Mouse (Mus musculus) forebrain, postnatal 0 days (tissue): ENCODE results near the gene Tub. TPM values are rescaled to one million over a fixed set of nuclear protein-coding genes. Genes with fewer than 3 reads are reported as not detected.

ENCODE experiments used
- ATAC-seq: fragments of 200-750 bp; cut with Nextera tagmentation; 2 replicates; pipeline ENCODE4 v1.8.0; 2017; ENCODE audit warnings: mild to moderate bottlenecking, moderate library complexity
- DNase-seq: peaks from one replicate; pipeline ENCODE4 v3.0.0-alpha.2; 2015
- H3K27ac ChIP-seq: fragments of 300-500 bp; sonication (generic); 2 replicates; pipeline ENCODE4 v1.5.1; 2014; ENCODE audit warnings: low read depth, mild to moderate bottlenecking, antibody characterized with exemption, low read length, moderate library complexity, mixed read lengths
- H3K27me3 ChIP-seq: fragments of 300-500 bp; sonication (generic); 2 replicates; pipeline ENCODE4 v1.6.1; 2014; ENCODE audit warnings: mild to moderate bottlenecking, low read length, mixed read lengths; ENCODE audit not compliant: insufficient read depth
- H3K36me3 ChIP-seq: fragments of 300-500 bp; sonication (generic); 2 replicates; pipeline ENCODE4 v1.6.1; 2014; ENCODE audit warnings: mild to moderate bottlenecking, moderate library complexity; ENCODE audit not compliant: insufficient read depth
- H3K4me1 ChIP-seq: fragments of 300-500 bp; sonication (generic); 2 replicates; pipeline ENCODE4 v1.6.1; 2014; ENCODE audit warnings: antibody characterized with exemption; ENCODE audit not compliant: insufficient read depth
- H3K4me2 ChIP-seq: fragments of 300-500 bp; sonication (generic); 2 replicates; pipeline ENCODE4 v1.6.1; 2014; ENCODE audit warnings: low read depth, mild to moderate bottlenecking, moderate library complexity
- H3K4me3 ChIP-seq: fragments of 300-500 bp; sonication (generic); 2 replicates; pipeline ENCODE4 v1.5.1; 2014; ENCODE audit warnings: low read depth, low read length, mixed read lengths
- H3K9ac ChIP-seq: fragments of 300-500 bp; sonication (generic); 2 replicates; pipeline ENCODE4 v1.6.1; 2014; ENCODE audit warnings: mild to moderate bottlenecking
- H3K9me3 ChIP-seq: fragments of 300-500 bp; sonication (generic); 2 replicates; pipeline ENCODE4 v1.6.1; 2016; ENCODE audit warnings: low read length
- CTCF ChIP-seq: sonication (generic); IDR thresholded peaks from 2 replicates; pipeline ENCODE4 v1.5.1; 2016; ENCODE audit warnings: antibody characterized with exemption, control low read depth, low read depth
- WGBS: fragments of 180-500 bp; shearing (Covaris S2); extraction: QIAGEN DNeasy Blood & Tissue Kit; methylation state at CpG from one replicate; pipeline ENCODE4 v1.1.7; 2014; 5-methylcytosine and 5-hydroxymethylcytosine counted together
- polyA plus RNA-seq: library from polyadenylated mRNA; unstranded; fragments of >200 nt; fragmentation: Nextera tagmentation; extraction: Ambion mirVana; gene quantifications from 2 replicates; pipeline ENCODE4 v1.2.1, GENCODE M21; 2015
- total RNA-seq: library from RNA; depleted of rRNA; stranded (reverse); fragments of >200 nt; gene quantifications from 2 replicates; pipeline ENCODE4 v1.2.3, GENCODE M21; 2014; rRNA removed

Gene Tub
- total RNA-seq (158 and 188 TPM in 2 replicates), polyA plus RNA-seq (30.2 and 39.1 TPM in 2 replicates)

DNA sequence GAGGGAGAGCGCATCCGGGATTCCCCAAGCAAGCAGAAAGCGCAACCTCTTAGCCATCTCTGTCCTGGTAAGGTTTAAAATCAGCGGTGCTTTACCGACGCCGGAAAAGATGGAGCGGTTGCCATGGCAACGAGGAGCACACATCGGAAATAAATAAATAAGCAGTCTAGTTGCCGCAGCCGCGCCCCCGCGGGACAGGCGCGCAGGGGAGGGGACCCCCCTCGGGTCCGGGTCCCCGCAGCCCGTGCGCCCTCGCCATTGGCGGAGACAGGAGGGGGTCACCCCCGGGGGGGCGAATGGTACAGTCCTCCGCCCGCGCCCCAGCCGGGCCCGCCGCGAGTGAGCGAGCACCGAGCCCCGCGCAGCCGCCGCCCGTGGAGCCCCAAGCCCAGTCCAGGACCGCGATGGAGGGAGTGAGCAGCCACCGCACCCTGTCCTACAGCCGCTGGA, at the start of gene Tub:
Gene Tub (plus strand): TSS at position 27 of the 450 bp plus-strand sequence.
- peak; percentile 87 for ATAC-seq
- H3K9me3 ChIP-seq: no peaks in the 10 kb centered on the region
- DNase-seq: peak; percentile 94
- H3K27ac ChIP-seq: peak within 1 kb of the TSS; percentile 90
- H3K4me3 ChIP-seq: peak within 1 kb of the TSS; percentile 65
- H3K4me2 ChIP-seq: peak within 1 kb of the TSS; percentile 84
- no peaks in the 10 kb centered on the region for H3K4me1 ChIP-seq
- WGBS: 3% methylated on average over 42 of the region's 44 CpGs
- H3K9ac ChIP-seq: peak within 1 kb of the TSS; percentile 76
- H3K27me3 ChIP-seq: peaks cover 11% of the 10 kb centered on the region; the same call in 1 of the 2 replicates
- peaks cover 9% of the 10 kb centered on the region for H3K36me3 ChIP-seq
- no peak for TF ChIP-seq CTCF

DNA sequence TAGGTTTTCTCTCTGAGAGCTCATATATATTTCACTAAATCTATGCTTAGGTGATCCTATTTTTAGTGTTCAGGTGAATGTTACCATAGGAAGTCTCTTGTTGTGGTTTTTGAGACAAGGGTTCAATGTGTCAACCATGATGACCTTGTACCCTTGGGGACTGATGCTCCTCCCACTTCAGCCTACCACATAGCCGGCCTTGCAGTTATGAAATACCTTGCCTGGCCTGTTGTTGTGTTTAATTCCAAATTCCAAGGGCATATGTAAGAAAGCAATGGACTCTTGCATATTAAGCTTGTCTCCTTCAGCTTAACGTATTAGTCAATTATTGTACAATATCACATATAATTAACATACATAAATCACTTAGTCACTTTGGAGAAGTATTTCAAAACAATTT, 46.2 kb upstream of the Tub start:
- Histone ChIP-seq H3K27ac (no peak overlapping the region), H3K36me3 (no peaks in the 10 kb centered on the region), H3K4me3 (no peak overlapping the region), H3K9ac (no peak overlapping the region), H3K27me3 (no peaks in the 10 kb centered on the region), H3K4me1 (no peaks in the 10 kb centered on the region), H3K4me2 (no peak overlapping the region), H3K9me3 (no peaks in the 10 kb centered on the region)
- DNase-seq: no peak
- no peak for TF ChIP-seq CTCF
- ATAC-seq: no peak
- 82% methylated on average over 2 of the region's 2 CpGs for WGBS

DNA sequence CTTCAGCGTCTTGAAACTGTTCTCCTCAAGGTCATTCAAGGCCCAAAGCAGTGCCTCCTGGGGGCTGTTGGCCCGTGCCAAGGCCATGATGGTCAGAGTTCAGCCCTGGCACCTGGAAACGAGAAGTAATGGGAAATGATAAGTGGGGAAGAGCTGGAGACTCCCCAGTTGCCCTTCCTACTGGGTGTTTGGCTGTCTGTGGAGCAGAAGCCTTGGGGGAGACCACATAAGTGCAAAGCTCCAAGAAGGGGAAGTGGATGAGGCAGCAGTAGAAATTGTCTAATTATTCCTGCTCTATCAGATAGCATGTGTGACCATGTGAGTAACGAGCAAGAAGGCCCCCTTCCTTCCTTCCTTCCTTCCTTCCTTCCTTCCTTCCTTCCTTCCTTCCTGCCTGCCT, 23.1 kb upstream of the Tub start:
- ATAC-seq (no peak), DNase-seq (no peak)
- H3K9me3 ChIP-seq: no peaks in the 10 kb centered on the region
- no peak overlapping the region for H3K9ac ChIP-seq
- WGBS: 72% methylated on average over 4 of the region's 4 CpGs
- H3K27ac ChIP-seq: no peak overlapping the region
- H3K4me1 ChIP-seq: no peaks in the 10 kb centered on the region
- 0 out of 2 replicates have a peak, but pooled peaks cover 2% of the 10 kb centered on the region for H3K27me3 ChIP-seq
- H3K4me2 ChIP-seq: no peak overlapping the region
- no peaks in the 10 kb centered on the region for H3K36me3 ChIP-seq
- TF ChIP-seq CTCF: no peak
- no peak overlapping the region for H3K4me3 ChIP-seq

DNA sequence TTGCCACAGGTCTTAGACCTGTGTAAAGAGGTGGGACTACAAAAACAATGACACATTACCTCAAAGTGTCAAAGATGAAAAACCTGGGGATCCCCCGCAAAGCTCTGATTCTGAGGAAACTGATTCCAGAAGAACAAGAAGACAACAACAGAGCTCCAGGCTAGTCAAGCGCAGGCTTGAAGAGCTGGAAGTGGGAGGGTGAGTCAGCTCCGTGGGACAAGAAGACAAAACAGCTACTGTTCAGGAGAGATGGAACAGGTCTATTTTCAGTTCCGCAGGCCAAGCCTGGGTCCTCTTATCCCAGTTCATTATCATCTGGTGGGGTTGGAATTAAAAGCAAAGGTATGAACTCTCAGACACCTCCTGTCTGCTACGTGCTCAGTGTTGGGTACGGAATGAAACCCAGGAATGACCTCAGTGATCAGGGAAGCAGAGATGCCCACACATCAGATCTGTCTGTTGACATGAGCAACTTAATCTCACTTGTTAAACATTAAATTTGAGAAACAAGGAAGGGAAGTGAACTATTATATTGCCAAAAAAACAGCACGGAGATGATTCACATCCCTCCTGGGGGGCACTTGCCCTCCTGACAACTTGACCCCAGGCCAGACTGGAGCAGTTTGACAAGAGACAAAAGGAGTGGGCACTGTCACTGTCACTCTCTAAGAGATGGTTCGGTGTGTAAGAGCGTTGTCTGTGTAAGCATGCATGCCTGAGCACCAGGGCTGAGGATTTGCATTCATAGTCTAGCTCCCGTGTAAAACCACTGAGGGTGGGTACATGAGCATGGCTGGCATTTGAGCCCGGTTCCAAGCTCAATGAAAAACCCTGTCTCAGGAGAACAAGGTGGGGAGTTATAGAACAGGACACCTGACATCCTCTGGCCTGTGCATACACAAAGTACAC, 21.6 kb upstream of the Tub start:
- Histone ChIP-seq H3K4me3 (no peak overlapping the region), H3K4me1 (no peaks in the 10 kb centered on the region), H3K9me3 (no peaks in the 10 kb centered on the region), H3K27ac (no peak overlapping the region), H3K36me3 (no peaks in the 10 kb centered on the region), H3K4me2 (no peak overlapping the region), H3K27me3 (0 out of 2 replicates have a peak, but pooled peaks cover 5% of the 10 kb centered on the region), H3K9ac (no peak overlapping the region)
- ATAC-seq: no peak
- WGBS: 83% methylated on average over 11 of the region's 11 CpGs
- no peak for TF ChIP-seq CTCF
- DNase-seq: no peak

DNA sequence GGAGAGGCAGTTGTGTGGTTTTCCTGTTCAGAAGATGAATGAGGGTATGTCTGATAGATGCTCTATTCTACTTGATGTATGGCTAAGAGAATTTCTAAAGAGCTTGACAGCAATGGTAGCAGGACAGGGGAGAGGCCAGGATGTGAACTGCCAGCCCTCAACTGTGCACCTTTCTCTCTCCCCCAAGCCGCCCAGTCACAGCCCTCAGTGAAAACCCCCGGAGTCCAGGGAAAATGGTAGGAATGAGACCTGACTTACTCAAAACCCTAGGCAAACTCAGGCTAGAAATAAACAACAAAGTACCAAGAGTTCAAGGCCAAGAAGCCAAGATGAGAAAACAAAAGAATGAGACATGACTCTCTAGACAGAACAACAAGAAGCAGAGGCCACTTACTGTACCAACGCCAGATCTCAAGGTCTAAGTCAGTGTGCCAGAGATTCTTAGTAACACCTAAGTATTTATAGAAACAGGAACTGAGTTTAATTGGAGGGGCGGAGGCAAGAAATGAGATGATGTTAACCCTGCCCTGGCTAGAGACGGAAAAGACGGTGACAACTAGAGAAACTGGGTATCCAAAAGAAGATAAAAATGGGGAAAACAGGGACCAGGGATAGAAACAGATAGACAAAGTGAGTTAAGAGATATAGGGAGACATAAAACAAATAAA, 20.3 kb upstream of the Tub start, which contains the start of gene Nlrp10:
Gene Nlrp10 (minus strand): TSS at position 453 of the 668 bp plus-strand sequence.
- TF ChIP-seq CTCF: no peak

DNA sequence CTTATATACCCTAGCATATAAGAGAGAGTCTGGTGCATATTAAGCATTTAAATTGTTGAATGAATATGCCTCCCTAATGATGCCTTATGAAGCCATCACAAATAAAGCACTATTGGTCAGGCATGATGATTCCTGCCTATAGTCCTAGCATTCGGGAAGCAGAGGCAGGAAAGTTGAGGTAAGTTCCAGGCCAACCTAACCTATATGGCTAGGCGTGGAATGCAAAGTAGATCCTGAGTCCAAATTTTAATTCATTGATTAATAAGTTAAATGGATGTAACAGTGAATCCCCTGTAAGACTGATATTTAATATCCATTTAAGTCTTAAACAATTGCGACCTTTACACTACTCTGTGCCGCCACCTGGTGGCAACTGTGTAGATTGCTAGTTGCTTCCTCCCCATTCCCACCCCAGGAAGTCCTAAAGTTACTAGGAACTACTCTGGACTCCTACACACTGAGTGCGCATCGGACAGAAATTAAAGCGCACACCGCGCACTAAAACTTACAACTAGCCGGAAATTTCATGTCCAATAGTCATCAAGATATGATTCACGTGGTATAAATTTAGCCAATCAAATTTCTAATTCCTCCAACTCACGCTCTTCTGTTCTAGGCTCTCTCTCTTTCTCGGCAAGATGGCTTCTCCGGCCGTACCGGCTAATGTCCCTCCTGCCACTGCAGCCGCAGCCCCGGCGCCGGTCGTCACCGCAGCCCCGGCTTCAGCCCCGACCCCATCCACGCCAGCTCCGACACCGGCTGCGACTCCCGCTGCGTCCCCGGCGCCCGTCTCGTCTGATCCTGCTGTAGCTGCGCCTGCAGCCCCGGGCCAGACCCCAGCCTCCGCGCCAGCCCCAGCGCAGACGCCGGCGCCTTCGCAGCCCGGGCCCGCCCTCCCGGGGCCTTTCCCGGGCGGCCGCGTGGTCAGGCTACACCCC, 16.1 kb upstream of the Tub start, which contains the start of gene Eif3f:
Gene Eif3f (plus strand): TSS at position 624 of the 938 bp plus-strand sequence.
- H3K9ac ChIP-seq: peak within 1 kb of the TSS; percentile 94
- peak; percentile 98 for DNase-seq
- H3K9me3 ChIP-seq: no peaks in the 10 kb centered on the region
- ATAC-seq: peak; percentile 98
- H3K4me3 ChIP-seq: peak within 1 kb of the TSS; percentile 89
- peak; percentile 91 for TF ChIP-seq CTCF
- H3K27ac ChIP-seq: peak within 1 kb of the TSS; percentile 82
- peaks cover 5% of the 10 kb centered on the region; the same call in 1 of the 2 replicates for H3K4me1 ChIP-seq
- H3K4me2 ChIP-seq: peak within 1 kb of the TSS; percentile 87
- 0 out of 2 replicates have a peak, but pooled peaks cover 5% of the 10 kb centered on the region for H3K27me3 ChIP-seq
- 3% methylated on average over 50 of the region's 50 CpGs for WGBS
- peaks cover 18% of the 10 kb centered on the region for H3K36me3 ChIP-seq

More for the DNA sequence above, 20.3 kb upstream of the Tub start, which contains the start of gene Nlrp10:
- Histone ChIP-seq H3K4me1 (no peaks in the 10 kb centered on the region), H3K9ac (no peak within 1 kb of the TSS), H3K4me3 (no peak within 1 kb of the TSS), H3K4me2 (no peak within 1 kb of the TSS), H3K9me3 (no peaks in the 10 kb centered on the region), H3K27ac (no peak within 1 kb of the TSS), H3K36me3 (no peaks in the 10 kb centered on the region), H3K27me3 (0 out of 2 replicates have a peak, but pooled peaks cover 5% of the 10 kb centered on the region)
- WGBS: 79% methylated on average over 6 of the region's 6 CpGs
- ATAC-seq: no peak
- no peak for DNase-seq
